Mouse (Mus musculus) brain, embryonic 14.5 days (tissue): Measurements from ENCODE around the gene Egfl7.

Experiments used
- CTCF ChIP-seq: fragments of 200-500 bp; IDR thresholded peaks from 2 replicates; pipeline ENCODE4 v1.5.1; 2012; ENCODE audit warnings: inconsistent platforms, mild to moderate bottlenecking, moderate library complexity, borderline replicate concordance; ENCODE audit not compliant: insufficient read depth, insufficient read length; ENCODE audit errors: extremely low read depth
- POLR2A ChIP-seq: fragments of 200-500 bp; IDR thresholded peaks from 2 replicates; pipeline ENCODE4 v1.6.1; 2012; ENCODE audit warnings: mild to moderate bottlenecking, inconsistent platforms, borderline replicate concordance; ENCODE audit not compliant: poor library complexity, insufficient read depth, insufficient read length, severe bottlenecking; ENCODE audit errors: extremely low read depth

DNA sequence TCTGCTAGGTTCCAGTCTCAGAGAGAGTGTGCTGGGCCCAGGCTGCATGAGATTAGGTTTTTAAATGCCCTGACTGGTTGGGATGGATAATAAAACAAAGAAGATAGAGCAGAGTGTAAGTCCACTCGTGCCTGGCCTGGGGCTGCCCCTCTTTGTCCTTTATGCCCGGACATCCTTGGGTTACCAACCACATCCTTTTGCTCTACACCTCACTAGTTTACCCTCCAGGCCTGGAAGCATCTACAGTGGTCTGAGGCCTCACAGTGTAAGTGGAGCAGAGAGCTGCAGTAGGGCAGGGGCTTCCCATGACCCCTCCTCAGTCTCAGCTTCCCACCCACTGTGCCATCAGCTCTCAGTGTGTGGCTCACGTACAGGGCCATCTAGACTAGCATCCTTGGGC, 45.7 kb upstream of the Egfl7 start:
- TF ChIP-seq CTCF (no peak), POLR2A (no peak)
